Mouse (Mus musculus) liver, adult 2 months (tissue): ENCODE measurements at regions not wholly inside any gene's neighbourhood (a gene's known extent, or its start where the extent isn't known, plus 50 kb on each side); places are given as distances from the start of the nearest gene placed in this dataset.

Source experiments
- DNase-seq: peaks from one replicate; pipeline ENCODE4 v3.0.0-alpha.2; 2011; ENCODE audit warnings: low read depth, low spot score; ENCODE audit errors: extremely low read depth
- H3K27ac ChIP-seq: fragments of 200-500 bp; replicated peaks from 2 replicates; pipeline ENCODE4 v1.5.1; 2012; ENCODE audit warnings: low read depth, mild to moderate bottlenecking, control low read depth, inconsistent platforms, low read length; ENCODE audit not compliant: insufficient read depth
- H3K27me3 ChIP-seq: fragments of 200-500 bp; 2 replicates; pipeline ENCODE4 v1.6.1; 2012; ENCODE audit warnings: mild to moderate bottlenecking, moderate library complexity, low read length, inconsistent platforms; ENCODE audit not compliant: control insufficient read depth, insufficient read depth
- H3K36me3 ChIP-seq: fragments of 200-500 bp; 2 replicates; pipeline ENCODE4 v1.6.1; 2012; ENCODE audit warnings: low read length, inconsistent platforms; ENCODE audit not compliant: control insufficient read depth, insufficient read depth
- H3K4me1 ChIP-seq: fragments of 200-500 bp; 2 replicates; pipeline ENCODE4 v1.6.1; 2011; ENCODE audit warnings: low read length; ENCODE audit not compliant: control insufficient read depth, insufficient read depth
- H3K4me3 ChIP-seq: fragments of 200-500 bp; 2 replicates; pipeline ENCODE4 v1.5.1; 2011; ENCODE audit warnings: low read depth, mild to moderate bottlenecking, control low read depth, low read length, moderate library complexity; ENCODE audit not compliant: insufficient read depth
- H3K79me2 ChIP-seq: fragments of 200-500 bp; 2 replicates; pipeline ENCODE4 v1.6.1; 2012; ENCODE audit warnings: inconsistent platforms, mild to moderate bottlenecking, low read length, moderate library complexity; ENCODE audit not compliant: control insufficient read depth, insufficient read depth
- H3K9ac ChIP-seq: fragments of 200-500 bp; 2 replicates; pipeline ENCODE4 v1.6.1; 2012; ENCODE audit warnings: low read depth, mild to moderate bottlenecking, control low read depth, inconsistent platforms, low read length
- CTCF ChIP-seq: fragments of 200-500 bp; IDR thresholded peaks from 2 replicates; pipeline ENCODE4 v1.5.1; 2011; ENCODE audit warnings: low read depth, low read length, control low read depth
- POLR2A ChIP-seq: fragments of 200-500 bp; IDR thresholded peaks from 2 replicates; pipeline ENCODE4 v1.6.1; 2011; ENCODE audit warnings: low read length, control low read depth; ENCODE audit not compliant: insufficient read depth; ENCODE audit errors: extremely low read depth
- WGBS: fragments of 180-500 bp; shearing (Covaris S2); methylation state at CpG from one replicate; pipeline ENCODE4 v1.1.7; 2018; 5-methylcytosine and 5-hydroxymethylcytosine counted together

- TF ChIP-seq CTCF, result no peak
- no peak for TF ChIP-seq POLR2A
- Histone ChIP-seq H3K36me3 (no peaks in the 10 kb centered on the region), H3K27me3 (peaks cover 11% of the 10 kb centered on the region; the same call in 1 of the 2 replicates), H3K27ac (no peak overlapping the region), H3K4me1 (no peaks in the 10 kb centered on the region), H3K79me2 (no peaks in the 10 kb centered on the region), H3K9ac (no peak overlapping the region), H3K4me3 (no peak overlapping the region)
- WGBS, result 55% methylated on average over 9 of the region's 9 CpGs
- DNase-seq, result no peak
Observed at GRCm38 (mm10) chr5:118436035-118436434, 124.4 kb upstream of the Med13l start.

GRCm38 (mm10) chr5:118436474-118437306 is 123.8 kb upstream of the Med13l start:
- H3K4me3 ChIP-seq, result no peak overlapping the region
- DNase-seq, result no peak
- H3K27me3 ChIP-seq, result peaks cover 11% of the 10 kb centered on the region; the same call in 1 of the 2 replicates
- WGBS, result 24% methylated on average over 22 of the region's 22 CpGs
- no peak overlapping the region for H3K27ac ChIP-seq
- H3K79me2 ChIP-seq, result no peaks in the 10 kb centered on the region
- no peaks in the 10 kb centered on the region for H3K4me1 ChIP-seq
- no peak overlapping the region for H3K9ac ChIP-seq
- no peaks in the 10 kb centered on the region for H3K36me3 ChIP-seq
- no peak for TF ChIP-seq POLR2A
- no peak for TF ChIP-seq CTCF

GRCm38 (mm10) chr5:118437307-118437610 is 123.2 kb upstream of the Med13l start:
- peaks cover 11% of the 10 kb centered on the region; the same call in 1 of the 2 replicates for H3K27me3 ChIP-seq
- TF ChIP-seq POLR2A (no peak), CTCF (no peak)
- no peak for DNase-seq
- no peak overlapping the region for H3K27ac ChIP-seq
- H3K79me2 ChIP-seq, result no peaks in the 10 kb centered on the region
- no peaks in the 10 kb centered on the region for H3K4me1 ChIP-seq
- H3K36me3 ChIP-seq, result no peaks in the 10 kb centered on the region
- 55% methylated on average over 7 of the region's 7 CpGs for WGBS
- H3K4me3 ChIP-seq, result no peak overlapping the region
- H3K9ac ChIP-seq, result no peak overlapping the region

- peaks cover 11% of the 10 kb centered on the region; the same call in 1 of the 2 replicates for H3K27me3 ChIP-seq
Observed at GRCm38 (mm10) chr5:118438016-118438415, 122.5 kb upstream of the Med13l start.

GRCm38 (mm10) chr5:118444538-118445251 is 115.8 kb upstream of the Med13l start:
- no peaks in the 10 kb centered on the region for H3K36me3 ChIP-seq
- DNase-seq, result no peak
- no peaks in the 10 kb centered on the region for H3K27me3 ChIP-seq
- H3K79me2 ChIP-seq, result no peaks in the 10 kb centered on the region
- no peak overlapping the region for H3K9ac ChIP-seq
- TF ChIP-seq POLR2A (no peak), CTCF (no peak)
- H3K27ac ChIP-seq, result no peak overlapping the region
- 65% methylated on average over 8 of the region's 8 CpGs for WGBS
- H3K4me1 ChIP-seq, result no peaks in the 10 kb centered on the region
- H3K4me3 ChIP-seq, result no peak overlapping the region

More at GRCm38 (mm10) chr5:118438016-118438415, 122.5 kb upstream of the Med13l start:
- no peak for DNase-seq
- Histone ChIP-seq H3K4me3 (no peak overlapping the region), H3K79me2 (no peaks in the 10 kb centered on the region), H3K4me1 (no peaks in the 10 kb centered on the region), H3K27ac (no peak overlapping the region), H3K9ac (no peak overlapping the region), H3K36me3 (no peaks in the 10 kb centered on the region)
- TF ChIP-seq CTCF (no peak), POLR2A (no peak)
- WGBS, result 79% methylated on average over 6 of the region's 6 CpGs
